Mouse (Mus musculus) bone marrow macrophage, adult 2 months (primary cell): ENCODE results near the gene Slc8a1.

Experiments
- CTCF ChIP-seq: IDR thresholded peaks from 2 replicates; pipeline ENCODE4 v1.5.1; 2012; ENCODE audit warnings: low read depth, mild to moderate bottlenecking, low read length, moderate library complexity
- POLR2A ChIP-seq: IDR thresholded peaks from 2 replicates; pipeline ENCODE4 v1.6.1; 2012; ENCODE audit warnings: mild to moderate bottlenecking, low read depth, low read length, borderline replicate concordance

DNA sequence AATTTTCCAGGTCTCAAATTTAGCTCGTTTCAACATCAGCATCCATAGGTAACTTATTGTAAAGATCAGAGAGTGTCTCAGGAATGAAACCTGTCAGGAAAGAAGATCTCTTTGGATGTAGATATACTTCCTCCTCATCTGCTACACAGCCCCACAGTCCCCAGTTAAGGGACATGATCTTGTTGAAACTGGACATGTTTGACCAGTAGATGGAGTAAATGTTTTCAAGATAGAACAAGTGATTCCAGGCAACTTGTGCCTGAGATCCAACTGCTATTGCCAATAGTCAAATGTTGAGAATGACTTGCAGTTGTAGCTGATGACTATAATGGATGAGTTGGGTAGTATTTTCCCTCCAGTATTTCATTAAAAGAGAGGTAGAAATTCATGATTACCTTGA, 260.8 kb downstream of the Slc8a1 start:
- TF ChIP-seq CTCF (no peak), POLR2A (no peak)
